Mouse (Mus musculus): Measurements from ENCODE around the gene Caln1.
A peak's percentile ranks its signal among the peaks of the same experiment; 100 is the strongest.
"Not testable (repeated sequence)": the region's sequence is repeated elsewhere in the genome, so short reads cannot be mapped to it uniquely, and the experiment has no call there.

Caln1 gene

DNA sequence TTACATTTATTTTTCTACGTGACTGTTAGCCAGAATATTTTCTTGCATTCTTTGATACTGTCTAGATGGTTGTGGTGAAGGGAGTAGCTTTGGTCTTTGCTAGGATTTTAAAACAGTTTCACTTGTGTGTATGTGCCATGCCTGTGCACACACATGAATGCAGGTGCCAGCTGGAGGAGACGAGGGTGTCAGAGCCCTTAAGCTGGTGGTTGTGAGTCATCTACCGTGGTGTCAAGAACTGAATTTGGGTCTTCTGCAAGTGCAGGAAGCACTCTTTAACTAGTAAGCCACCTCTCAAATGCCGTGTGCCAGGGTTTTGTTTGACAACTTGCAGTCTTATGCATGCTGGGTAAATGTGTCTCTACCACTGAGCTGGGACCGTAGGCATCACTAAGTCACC is 178.2 kb downstream of the Caln1 start:
- no peak for DNase-seq (ENCODE audit: low read depth, low spot score)

DNA sequence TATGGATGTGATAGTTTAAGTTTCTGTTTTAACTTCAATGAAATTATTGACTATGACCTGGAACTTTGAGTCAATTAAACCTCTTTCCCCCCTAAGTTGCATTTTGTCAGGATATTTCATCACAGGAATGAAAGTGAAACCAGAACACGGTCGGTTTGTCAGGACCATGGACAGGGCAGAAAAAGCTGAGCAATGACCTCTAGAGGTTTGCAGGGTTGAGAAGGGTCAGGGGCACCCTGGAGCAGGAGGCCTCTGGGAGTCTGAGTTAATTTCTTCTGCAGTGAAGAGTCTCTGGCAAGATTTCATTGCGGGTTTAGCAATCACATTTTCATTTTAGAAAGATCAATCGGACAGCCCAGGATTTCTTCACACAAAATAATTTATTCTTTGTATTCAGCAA is 184.7 kb downstream of the Caln1 start:
- DNase-seq (ENCODE audit: low read depth, low spot score): peak; percentile 8

DNA sequence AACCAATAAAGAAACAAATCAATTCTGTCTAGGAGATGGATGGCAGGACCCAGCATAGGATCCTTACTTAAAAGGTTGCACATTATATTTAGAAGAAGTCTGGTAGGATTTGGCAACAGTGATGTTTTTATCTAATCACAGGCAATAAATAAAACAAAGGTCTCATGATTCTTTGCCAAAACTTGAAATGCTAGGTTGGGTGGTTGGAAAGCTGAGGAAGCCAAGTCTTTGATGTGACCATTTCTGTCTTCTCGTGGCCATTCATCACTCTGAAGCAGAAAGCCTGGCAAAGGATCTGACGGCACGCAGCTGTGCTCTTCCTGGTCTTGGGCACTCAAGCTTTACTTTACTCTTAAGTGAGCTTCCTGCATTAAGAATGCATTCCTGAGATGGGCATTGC is 193.9 kb downstream of the Caln1 start:
- no peak for DNase-seq (ENCODE audit: low read depth, low spot score)

DNA sequence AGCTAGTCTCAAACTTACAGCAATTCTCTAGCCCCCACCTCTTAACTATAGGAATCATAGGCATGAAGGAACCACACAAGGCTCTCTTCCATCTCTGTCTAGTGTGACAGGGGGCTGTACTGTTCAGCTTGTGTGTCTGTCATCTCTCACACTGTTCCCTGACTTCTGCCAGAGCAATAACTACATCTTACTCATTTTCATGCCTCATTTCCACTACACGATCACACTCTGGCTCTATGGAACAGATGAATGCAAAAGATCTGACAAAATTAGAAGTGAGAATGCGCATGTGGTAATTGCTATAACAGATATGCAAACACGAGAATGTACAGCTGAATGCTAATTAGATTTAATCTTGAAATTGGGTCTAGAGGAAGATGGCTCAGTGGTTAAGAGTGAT is 196.7 kb downstream of the Caln1 start:
- DNase-seq (ENCODE audit: low read depth, low spot score): no peak

DNA sequence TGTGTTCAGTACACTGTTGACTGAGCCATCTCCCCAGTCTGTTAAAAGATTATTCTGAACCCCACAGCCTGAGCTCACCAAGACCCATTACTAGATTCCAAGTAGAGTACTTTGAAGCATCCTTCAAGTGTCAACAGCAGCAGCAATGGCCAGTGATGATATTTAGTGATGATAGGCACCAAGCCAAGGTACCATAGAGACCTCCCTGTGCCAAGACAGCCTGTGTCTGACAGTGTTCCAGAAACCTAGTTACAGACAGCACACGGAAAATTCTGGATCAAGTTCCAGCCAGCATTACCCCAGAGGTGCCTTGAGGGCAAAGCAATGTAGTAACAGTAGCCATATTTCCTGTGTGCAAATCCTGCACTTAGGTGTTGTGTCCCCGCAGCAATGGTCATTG is 208.3 kb downstream of the Caln1 start:
- DNase-seq (ENCODE audit: low read depth, low spot score): no peak

DNA sequence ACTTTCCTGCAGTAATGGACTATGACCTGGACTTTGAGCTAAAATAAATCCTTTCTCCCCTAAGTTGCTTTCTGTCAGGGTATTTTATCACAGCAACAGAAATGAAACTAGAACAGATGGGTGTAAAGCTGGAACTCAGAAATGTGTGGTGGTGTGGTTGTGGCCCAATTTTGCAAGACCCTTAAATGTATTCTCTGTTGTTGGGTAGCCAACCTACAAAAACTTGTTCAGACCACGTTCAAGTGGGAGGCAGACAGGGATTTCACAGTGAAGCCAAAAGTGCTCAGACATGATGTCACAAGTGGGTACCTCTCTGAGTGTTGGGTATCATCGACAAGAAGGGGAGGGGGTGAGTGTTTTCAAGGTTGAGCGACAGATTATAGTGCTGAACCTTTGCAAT is 214.8 kb downstream of the Caln1 start:
- DNase-seq (ENCODE audit: low read depth, low spot score): no peak

DNA sequence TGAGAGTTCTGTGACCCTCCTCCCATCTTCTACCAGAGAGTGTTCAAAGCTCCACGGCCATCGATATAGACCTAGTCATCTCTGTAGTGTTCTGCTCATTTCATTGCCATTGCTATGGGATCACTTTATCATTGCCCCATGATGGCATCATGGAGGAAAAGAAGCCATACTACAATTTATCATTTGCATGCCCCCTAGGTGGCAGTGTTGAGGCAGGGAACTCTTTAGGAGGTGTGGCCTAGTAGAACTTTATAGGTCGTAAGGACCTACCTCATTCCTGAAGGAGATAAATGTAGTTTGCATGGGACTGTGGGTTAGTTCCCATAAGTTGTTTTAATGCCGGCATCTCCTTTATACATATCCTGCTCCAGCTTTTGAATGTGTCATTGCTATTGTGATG is 217.0 kb downstream of the Caln1 start:
- no peak for DNase-seq (ENCODE audit: low read depth, low spot score)

DNA sequence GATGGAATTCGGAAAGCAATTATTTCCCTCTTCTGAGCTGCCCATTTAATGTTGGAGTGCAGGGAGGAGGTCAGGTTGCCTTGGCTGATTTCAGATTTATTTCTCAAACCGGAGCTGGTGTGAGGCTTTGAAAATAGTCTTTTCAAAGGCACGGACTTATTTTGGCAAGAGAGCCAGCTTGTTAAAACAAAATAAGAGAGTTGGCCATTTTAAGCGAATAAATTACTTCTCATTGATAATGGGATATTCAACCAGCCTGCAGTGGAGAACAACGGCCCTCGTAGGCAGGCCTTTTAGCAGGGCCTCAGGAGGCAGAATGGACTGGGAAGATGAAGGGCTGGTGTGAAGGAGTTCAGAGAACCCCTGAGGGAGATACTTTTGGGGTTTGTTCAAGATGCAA is 227.3 kb downstream of the Caln1 start:
- DNase-seq (ENCODE audit: low read depth, low spot score): no peak

DNA sequence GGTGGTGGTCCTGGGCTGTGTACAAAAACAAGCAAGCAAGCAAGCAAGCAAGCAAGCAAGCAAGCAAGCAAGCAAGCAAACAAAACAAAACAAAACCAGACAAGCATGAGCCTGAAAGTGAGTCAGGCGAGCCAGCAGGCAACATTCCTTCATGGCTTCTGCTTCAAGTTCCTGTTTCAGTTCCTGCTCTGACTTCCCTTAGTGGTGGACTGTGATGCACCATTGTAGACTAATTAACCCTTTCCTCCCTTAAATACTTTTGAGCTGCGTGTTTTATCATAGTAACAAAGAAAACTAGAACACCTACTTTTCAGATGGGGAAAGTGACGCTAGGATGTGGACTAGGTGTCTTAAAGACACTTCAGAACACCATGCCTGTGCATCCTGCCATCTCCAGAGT is 244.4 kb downstream of the Caln1 start:
- no peak for DNase-seq (ENCODE audit: low read depth, low spot score)

DNA sequence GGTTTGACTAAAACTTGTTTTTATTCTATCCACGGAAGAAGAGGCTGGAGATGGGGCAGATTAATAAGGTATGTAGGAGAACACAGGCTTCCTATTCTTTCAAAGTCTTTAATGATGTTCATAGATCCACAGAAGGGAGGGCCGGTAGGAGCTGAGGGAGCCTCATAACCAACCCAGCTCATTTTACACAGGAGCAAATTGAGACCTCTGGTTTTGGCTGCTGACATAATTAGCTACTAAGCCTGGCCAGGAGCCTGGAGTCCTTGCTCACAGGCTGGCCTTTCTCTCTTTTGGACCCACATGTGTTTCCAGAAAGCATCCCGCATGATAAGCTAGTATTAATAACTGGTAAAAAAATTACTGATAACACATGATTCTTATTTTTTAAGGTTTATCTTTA is 245.0 kb downstream of the Caln1 start:
- no peak for DNase-seq (ENCODE audit: low read depth, low spot score)

DNA sequence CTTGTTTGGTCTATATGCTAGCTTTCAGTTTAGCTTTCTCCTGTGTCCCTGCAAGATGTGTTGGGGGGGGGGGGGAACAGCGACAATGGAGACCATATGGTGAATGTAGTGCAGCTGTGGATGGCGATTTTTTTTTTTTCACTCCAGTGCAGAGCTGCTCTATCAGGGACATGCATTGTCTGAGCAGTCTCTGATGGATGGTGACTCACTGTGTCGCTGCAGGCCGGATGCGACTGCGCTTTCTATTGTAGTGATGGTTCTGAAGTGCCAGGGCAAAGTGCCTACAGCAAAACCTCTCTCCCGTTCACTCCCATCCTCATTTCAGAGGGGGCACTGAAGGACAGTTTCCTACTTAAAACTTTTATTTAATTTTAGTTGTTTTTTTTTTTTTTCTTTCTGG is 250.8 kb downstream of the Caln1 start:
- peak; percentile 29 for DNase-seq (ENCODE audit: low read depth, low spot score)

DNA sequence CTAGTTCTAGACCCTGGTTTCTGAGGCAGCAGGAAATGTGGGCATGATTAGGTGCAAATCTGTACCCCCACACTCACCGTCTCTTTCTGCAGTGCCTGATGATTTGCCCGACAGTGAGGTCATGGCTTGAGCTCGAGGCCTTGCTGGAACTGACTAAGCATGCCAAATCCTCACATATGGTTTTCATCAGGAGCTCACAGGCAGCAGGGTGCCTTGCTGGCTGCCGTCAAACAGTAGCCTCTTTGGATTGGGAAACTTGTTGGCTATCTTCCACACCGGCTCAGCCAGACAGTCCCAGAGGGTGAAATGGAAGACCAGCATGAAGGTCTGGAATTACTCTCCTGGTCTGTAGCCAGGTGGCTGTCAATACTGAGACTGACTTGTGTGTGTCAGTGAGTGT is 254.0 kb downstream of the Caln1 start:
- peak; percentile 87 for DNase-seq (ENCODE audit: low read depth, low spot score)

DNA sequence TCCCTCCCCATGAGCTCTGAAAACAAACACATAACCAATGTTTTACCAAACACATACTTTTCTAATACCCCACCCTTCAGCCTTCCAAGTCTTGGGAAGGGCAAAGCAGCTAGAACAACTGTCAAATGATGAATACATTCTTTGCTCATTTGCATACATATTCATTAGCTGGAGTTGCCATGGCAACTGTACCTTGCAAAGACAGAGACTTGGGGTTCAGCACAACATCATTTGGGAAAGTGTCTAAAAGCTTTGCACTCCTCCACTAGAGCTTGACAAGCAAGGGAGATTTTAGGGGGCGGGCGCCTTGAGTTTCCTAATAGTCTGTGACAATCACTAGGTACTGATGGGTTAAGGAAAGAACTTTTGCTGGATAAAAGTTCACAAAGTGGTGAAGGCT is 258.5 kb downstream of the Caln1 start:
- no peak for DNase-seq (ENCODE audit: low read depth, low spot score)

DNA sequence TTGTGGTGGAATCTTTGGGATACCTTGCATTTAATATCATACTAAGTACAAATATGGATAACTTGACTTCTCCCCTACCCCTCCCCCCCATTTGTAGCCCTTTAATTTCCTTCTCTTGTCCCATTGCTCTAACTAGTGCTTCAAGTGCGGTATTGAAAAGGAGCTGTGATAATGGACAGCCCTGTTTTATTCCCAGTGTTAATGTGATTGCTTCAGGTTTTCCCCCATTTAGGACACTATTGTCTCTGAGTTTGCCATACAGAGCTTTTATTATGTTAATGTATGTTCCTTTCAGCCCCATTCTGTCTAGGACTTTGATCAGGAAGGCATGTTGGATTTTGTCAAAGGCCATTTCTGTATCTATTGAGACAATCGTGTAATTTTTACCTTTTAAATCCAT is 266.1 kb downstream of the Caln1 start:
- no peak for DNase-seq (ENCODE audit: low read depth, low spot score)

DNA sequence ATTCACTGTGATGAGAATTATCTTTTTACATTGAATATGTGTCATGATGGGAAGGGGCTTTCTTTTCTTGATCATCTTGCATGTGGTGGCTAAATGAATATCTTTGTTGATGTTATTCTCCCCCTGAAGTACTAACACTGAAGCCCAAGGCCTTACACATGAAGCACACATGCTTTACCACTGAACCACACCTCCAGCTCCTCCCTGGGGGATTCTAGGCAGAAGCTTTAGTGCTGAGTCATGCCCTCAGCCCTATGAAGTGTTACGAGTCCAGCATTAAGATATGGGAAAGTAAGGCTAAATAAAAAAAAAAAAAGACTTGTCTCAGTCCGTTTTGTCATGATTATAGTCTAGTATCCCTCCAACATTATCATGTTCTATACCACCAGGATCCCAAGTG is 272.6 kb downstream of the Caln1 start:
- no peak for DNase-seq (ENCODE audit: low read depth, low spot score)

DNA sequence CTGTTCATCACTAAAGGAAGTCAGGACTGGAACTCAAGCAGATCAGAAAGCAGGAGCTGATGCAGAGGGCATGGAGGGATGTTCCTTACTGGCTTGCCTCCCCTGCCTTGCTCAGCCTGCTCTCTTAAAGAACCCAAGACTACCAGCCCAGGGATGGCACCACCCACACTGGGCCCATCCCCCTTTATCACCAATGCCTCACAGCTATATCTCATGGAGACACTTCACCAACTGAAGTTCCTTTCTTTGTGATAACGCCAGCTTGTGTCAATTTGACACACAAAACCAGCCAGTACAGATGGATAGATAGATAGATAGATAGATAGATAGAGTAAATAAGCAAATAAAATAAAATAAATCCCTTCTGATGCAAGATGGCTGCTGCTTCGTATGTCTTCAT is 276.9 kb downstream of the Caln1 start:
- DNase-seq (ENCODE audit: low read depth, low spot score): not testable (repeated sequence)

DNA sequence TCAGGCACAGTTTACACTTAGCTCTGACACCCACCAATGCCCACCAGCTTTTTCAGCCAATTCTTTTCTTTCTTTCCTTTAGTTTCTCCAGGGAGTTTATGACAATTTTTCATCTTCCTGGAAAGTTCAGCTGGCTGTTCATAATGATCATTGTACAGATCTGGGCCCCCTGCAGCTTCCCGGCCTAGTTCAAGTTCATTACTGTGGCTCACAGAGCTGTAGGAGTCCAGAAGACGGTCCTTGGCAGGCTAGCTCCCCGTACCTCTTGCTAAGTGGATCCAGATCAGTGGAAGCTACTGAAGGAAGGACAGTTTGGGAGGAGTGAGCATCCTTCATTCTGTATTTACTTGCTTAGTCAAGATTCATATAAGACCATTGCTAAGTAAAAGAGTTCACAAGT is 288.9 kb downstream of the Caln1 start:
- DNase-seq (ENCODE audit: low read depth, low spot score): no peak

DNA sequence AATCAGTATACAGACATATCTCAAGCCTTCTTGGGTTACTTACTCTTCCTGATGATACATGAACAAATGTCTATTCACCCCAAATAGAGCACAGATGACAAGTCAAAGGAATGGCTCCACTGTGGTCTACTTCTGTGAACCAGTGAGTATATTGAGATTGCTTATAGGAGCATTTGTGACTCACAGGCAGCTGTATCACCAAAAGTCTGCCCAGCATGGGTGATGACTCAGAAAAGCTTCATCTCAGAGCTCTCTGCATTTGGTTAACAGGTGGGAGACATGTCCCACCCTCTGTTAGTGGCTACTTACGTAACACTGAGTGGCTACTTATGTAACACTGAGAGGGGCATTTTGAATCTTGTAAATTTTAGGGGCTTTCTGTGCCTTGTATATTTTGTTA is 296.8 kb downstream of the Caln1 start:
- no peak for DNase-seq (ENCODE audit: low read depth, low spot score)

DNA sequence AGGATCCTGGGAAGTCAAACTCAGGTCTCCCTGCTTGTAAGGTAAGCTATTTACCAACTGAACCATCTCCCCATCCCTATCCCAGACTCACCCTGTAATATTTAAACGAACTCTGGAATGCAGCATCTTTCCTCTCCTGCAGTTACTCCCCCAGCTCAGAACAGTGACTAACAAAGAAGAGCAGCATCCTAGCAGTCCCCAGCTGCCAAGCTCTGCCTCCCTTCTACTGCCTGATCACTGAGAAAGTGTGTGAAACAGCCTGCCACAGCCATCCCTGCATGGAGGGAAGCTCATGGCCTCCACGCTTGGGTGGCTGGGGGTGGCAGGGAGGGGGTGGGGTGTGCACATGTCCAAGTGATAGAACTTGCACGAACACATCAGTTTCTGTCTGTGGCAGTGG is 303.3 kb downstream of the Caln1 start:
- DNase-seq (ENCODE audit: low read depth, low spot score): no peak

DNA sequence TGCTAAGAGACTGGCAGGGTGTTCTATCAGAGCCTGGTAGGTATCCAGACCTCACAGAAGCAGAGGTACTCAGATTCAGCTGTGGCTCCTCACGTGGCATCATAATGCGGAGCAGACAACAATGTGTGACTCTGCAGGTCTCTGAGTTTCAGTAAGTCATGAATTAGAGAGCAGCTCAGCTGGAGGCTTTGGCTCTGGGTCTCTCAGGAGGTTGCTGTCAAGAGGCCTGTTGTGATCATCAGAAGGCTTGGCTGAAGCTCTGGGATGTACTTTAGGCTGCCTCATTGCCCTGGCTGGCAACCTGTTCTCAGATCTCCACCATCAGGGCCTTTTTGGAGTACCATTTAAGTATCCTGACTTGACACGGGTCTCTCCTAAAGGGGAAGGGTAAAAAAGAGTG is 303.8 kb downstream of the Caln1 start:
- no peak for DNase-seq (ENCODE audit: low read depth, low spot score)

DNA sequence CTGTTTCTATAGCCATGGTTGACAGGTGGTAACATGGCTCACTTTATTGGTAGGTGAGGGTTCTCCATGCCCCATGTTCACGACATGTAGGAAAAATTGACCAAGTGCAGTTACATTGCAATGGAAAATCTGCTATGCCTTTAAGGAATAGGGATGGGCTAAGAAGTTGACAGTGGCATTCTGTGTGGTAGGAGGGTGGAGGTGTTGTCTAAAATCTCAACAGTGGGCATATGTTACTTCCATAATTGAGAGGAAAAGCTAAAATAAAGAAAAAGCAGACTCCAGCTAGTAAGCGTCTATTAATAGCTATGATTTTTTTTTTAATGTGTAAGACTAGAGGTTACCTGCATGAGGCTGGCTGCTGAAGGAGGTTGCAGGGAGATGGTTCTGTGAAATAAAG is 308.6 kb downstream of the Caln1 start:
- no peak for DNase-seq (ENCODE audit: low read depth, low spot score)

DNA sequence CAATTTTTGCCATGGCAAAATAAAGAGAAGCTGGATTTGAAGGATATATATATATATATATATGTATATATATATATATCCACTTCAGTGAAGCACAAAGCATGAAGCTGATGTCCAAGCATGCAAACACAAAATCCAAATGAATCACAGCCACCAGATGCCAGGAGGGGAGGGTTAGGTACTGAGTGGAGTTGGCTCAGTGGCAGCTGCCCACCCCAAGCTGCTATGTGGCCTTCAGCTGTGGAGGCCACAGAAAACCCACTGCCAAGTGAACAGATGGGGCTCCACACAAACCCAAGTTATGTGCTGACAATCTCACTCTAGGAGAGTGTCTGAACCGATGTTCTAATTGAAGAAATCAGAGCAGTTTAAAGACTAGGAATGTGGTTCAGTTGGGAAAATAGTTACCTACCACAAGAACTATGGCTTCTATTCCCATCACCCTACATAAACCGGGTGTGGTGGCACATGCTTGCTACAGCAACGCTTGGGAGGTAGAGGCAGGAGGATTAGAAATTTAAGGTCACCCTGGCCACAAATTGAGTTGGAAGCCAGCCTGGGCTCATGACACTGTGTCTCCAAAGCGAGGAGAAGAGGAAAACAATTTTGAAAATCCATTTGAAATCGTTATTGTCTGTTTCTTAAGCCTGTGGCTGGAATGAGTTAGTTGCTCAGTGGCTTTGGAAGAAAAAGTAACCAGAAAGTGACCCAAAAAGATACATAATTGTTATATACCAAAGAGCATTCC is 316.8 kb downstream of the Caln1 start:
- no peak for DNase-seq (ENCODE audit: low read depth, low spot score)

DNA sequence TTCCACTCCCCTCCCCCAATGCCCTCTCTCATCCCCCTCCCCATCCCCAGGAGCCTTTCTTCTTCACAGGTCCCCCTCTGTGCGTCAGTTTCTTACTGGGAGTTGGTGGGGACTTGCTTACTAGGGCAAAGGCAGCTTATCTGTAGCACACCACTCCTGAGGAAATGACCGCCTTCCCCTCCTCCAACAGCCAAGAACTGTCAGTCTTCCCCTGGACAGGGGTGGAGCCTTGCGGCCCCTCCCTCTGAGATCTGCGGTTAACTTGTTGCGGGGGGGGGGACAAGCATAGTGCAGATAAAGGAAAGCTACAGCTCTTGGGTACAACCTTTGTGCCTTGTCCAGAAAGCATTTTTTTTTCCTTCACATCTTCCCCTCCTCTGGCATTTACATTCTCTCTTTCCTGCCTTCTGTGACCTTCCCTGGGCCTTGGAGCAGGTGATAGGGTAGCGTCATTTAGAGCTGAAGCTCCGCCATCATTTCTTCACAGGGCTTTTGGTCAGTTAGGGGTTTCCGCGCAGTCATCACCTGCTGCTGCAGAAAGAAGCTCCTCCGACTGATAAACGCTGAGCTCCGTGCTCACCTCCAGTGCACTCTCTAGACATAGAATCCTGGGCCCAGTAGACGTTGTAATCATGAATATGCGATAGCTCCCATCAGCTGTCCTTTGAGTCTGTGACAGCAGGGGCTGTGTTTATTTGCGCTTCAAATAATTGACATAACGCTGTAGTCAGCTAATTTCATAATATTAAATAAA is 319.3 kb downstream of the Caln1 start:
- DNase-seq (ENCODE audit: low read depth, low spot score): no peak

DNA sequence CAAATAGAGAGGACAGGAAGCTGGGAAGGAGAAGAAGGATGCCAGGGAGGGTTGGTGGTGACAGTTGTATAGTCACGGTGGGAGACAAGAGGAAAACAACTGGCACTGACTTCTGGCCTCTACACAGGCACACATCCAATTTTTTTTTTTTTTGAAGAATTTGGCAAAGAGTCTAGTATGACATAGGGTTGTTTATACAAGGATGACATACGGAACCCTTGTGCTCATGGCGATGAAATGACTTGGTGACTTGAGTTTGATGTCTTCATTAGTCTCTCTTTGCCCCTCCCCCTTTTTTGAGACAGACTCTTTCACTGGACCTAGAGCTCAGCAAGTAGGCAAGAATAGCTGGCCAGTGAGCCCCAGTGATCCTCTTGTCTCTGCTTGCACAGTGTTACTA is 322.1 kb downstream of the Caln1 start:
- no peak for DNase-seq (ENCODE audit: low read depth, low spot score)
